Mouse (Mus musculus) forebrain, embryonic 12.5 days (tissue): Measurements from ENCODE around the gene Abtb2. TPM values are rescaled to one million over a fixed set of nuclear protein-coding genes. Genes with fewer than 3 reads are reported as not detected.

Experiments used
- ATAC-seq: fragments of 200-750 bp; cut with Nextera tagmentation; 2 replicates; pipeline ENCODE4 v1.8.0; 2017; ENCODE audit warnings: moderate TSS enrichment; ENCODE audit not compliant: low FRiP score
- H3K27ac ChIP-seq: fragments of 300-500 bp; sonication (generic); 2 replicates; pipeline ENCODE4 v1.5.1; 2016; ENCODE audit warnings: mild to moderate bottlenecking
- H3K27me3 ChIP-seq: fragments of 300-500 bp; sonication (generic); 2 replicates; pipeline ENCODE4 v1.6.1; 2016; ENCODE audit warnings: mild to moderate bottlenecking
- H3K36me3 ChIP-seq: fragments of 300-500 bp; sonication (generic); replicated peaks from 2 replicates; pipeline ENCODE4 v1.6.1; 2016; ENCODE audit warnings: mild to moderate bottlenecking
- H3K4me1 ChIP-seq: fragments of 300-500 bp; sonication (generic); 2 replicates; pipeline ENCODE4 v1.6.1; 2016
- H3K4me2 ChIP-seq: fragments of 300-500 bp; sonication (generic); 2 replicates; pipeline ENCODE4 v1.6.1; 2016; ENCODE audit warnings: mild to moderate bottlenecking, moderate library complexity
- H3K4me3 ChIP-seq: fragments of 300-500 bp; sonication (generic); replicated peaks from 2 replicates; pipeline ENCODE4 v1.5.1; 2016; ENCODE audit warnings: mild to moderate bottlenecking
- H3K9ac ChIP-seq: fragments of 300-500 bp; sonication (generic); 2 replicates; pipeline ENCODE4 v1.6.1; 2016; ENCODE audit warnings: mild to moderate bottlenecking
- H3K9me3 ChIP-seq: fragments of 300-500 bp; sonication (generic); 2 replicates; pipeline ENCODE4 v1.6.1; 2016
- WGBS: fragments of 180-500 bp; shearing (Covaris S2); methylation state at CpG from one replicate; pipeline ENCODE4 v1.1.7; 2016; 5-methylcytosine and 5-hydroxymethylcytosine counted together
- polyA plus RNA-seq: library from polyadenylated mRNA; unstranded; fragments of >200 nt; fragmentation: Nextera tagmentation; extraction: Ambion mirVana; gene quantifications from 2 replicates; pipeline ENCODE4 v1.2.1, GENCODE M21; 2016

Gene Abtb2
- polyA plus RNA-seq, 1 experiment from 2014 or later: 14.9 TPM

GRCm38 (mm10) chr2:103589400-103589799 lies 23.3 kb downstream of the Abtb2 start:
- H3K9me3 ChIP-seq: no peaks in the 10 kb centered on the region
- no peaks in the 10 kb centered on the region for H3K36me3 ChIP-seq
- ATAC-seq: no peak
- H3K4me3 ChIP-seq: no peak overlapping the region
- WGBS: 92% methylated on average over 4 of the region's 4 CpGs
- no peak overlapping the region for H3K4me2 ChIP-seq
- H3K4me1 ChIP-seq: peaks cover 16% of the 10 kb centered on the region
- H3K27me3 ChIP-seq: no peaks in the 10 kb centered on the region
- H3K9ac ChIP-seq: no peak overlapping the region
- no peak overlapping the region for H3K27ac ChIP-seq

- Histone ChIP-seq H3K9me3 (no peaks in the 10 kb centered on the region), H3K27me3 (no peaks in the 10 kb centered on the region), H3K4me2 (no peak overlapping the region), H3K4me3 (no peak overlapping the region), H3K36me3 (no peaks in the 10 kb centered on the region), H3K4me1 (peaks cover 23% of the 10 kb centered on the region), H3K9ac (no peak overlapping the region), H3K27ac (no peak overlapping the region)
- no peak for ATAC-seq
- WGBS: 93% methylated on average over 7 of the region's 7 CpGs
Observed at GRCm38 (mm10) chr2:103590645-103591044, 24.5 kb downstream of the Abtb2 start.

- Histone ChIP-seq H3K27ac (peak overlapping the region; percentile 65), H3K4me2 (no peak overlapping the region), H3K36me3 (no peaks in the 10 kb centered on the region), H3K9ac (no peak overlapping the region), H3K4me3 (no peak overlapping the region), H3K27me3 (no peaks in the 10 kb centered on the region), H3K9me3 (no peaks in the 10 kb centered on the region), H3K4me1 (peaks cover 23% of the 10 kb centered on the region)
- peak; percentile 71 for ATAC-seq
- 54% methylated on average over 9 of the region's 9 CpGs for WGBS
Observed at GRCm38 (mm10) chr2:103591742-103592590, 25.9 kb downstream of the Abtb2 start.

- Histone ChIP-seq H3K4me1 (peaks cover 23% of the 10 kb centered on the region), H3K4me3 (no peak overlapping the region), H3K27me3 (no peaks in the 10 kb centered on the region), H3K27ac (peak overlapping the region; percentile 65), H3K4me2 (no peak overlapping the region), H3K9ac (no peak overlapping the region), H3K36me3 (no peaks in the 10 kb centered on the region), H3K9me3 (no peaks in the 10 kb centered on the region)
- ATAC-seq: peak; percentile 36
- WGBS: 69% methylated on average over 3 of the region's 3 CpGs
Observed at GRCm38 (mm10) chr2:103592591-103592929, 26.4 kb downstream of the Abtb2 start.

GRCm38 (mm10) chr2:103594592-103595011 lies 28.5 kb downstream of the Abtb2 start:
- WGBS: 50% methylated on average over 6 of the region's 6 CpGs
- Histone ChIP-seq H3K4me2 (no peak overlapping the region), H3K36me3 (no peaks in the 10 kb centered on the region), H3K9me3 (no peaks in the 10 kb centered on the region), H3K9ac (no peak overlapping the region), H3K4me1 (peaks cover 29% of the 10 kb centered on the region), H3K27me3 (no peaks in the 10 kb centered on the region), H3K27ac (no peak overlapping the region), H3K4me3 (no peak overlapping the region)
- no peak for ATAC-seq

- WGBS: 66% methylated on average over 5 of the region's 5 CpGs
- H3K4me1 ChIP-seq: peaks cover 34% of the 10 kb centered on the region
- no peak overlapping the region for H3K4me2 ChIP-seq
- no peaks in the 10 kb centered on the region for H3K27me3 ChIP-seq
- no peak overlapping the region for H3K9ac ChIP-seq
- no peaks in the 10 kb centered on the region for H3K36me3 ChIP-seq
- H3K9me3 ChIP-seq: no peaks in the 10 kb centered on the region
- no peak for ATAC-seq
- H3K27ac ChIP-seq: no peak overlapping the region
- no peak overlapping the region for H3K4me3 ChIP-seq
Observed at GRCm38 (mm10) chr2:103595028-103595651, 29.0 kb downstream of the Abtb2 start.

- WGBS: 83% methylated on average over 1 of the region's 1 CpGs
Observed at GRCm38 (mm10) chr2:103599296-103599695, 33.2 kb downstream of the Abtb2 start.

GRCm38 (mm10) chr2:103600165-103600891 lies 34.2 kb downstream of the Abtb2 start:
- Histone ChIP-seq H3K27ac (peak overlapping the region; percentile 76), H3K4me3 (no peak overlapping the region), H3K27me3 (no peaks in the 10 kb centered on the region), H3K4me1 (peaks cover 30% of the 10 kb centered on the region), H3K4me2 (peak overlapping the region; percentile 15; the same call in 1 of the 2 replicates), H3K9ac (peak overlapping the region; percentile 4; the same call in 1 of the 2 replicates), H3K36me3 (no peaks in the 10 kb centered on the region), H3K9me3 (no peaks in the 10 kb centered on the region)
- WGBS: 30% methylated on average over 8 of the region's 8 CpGs
- ATAC-seq: peak; percentile 68; the same call in 1 of the 2 replicates

More at GRCm38 (mm10) chr2:103599296-103599695, 33.2 kb downstream of the Abtb2 start:
- Histone ChIP-seq H3K4me3 (no peak overlapping the region), H3K4me1 (peaks cover 39% of the 10 kb centered on the region), H3K36me3 (no peaks in the 10 kb centered on the region), H3K27ac (no peak overlapping the region), H3K4me2 (no peak overlapping the region), H3K27me3 (no peaks in the 10 kb centered on the region), H3K9ac (no peak overlapping the region), H3K9me3 (no peaks in the 10 kb centered on the region)
- no peak for ATAC-seq

GRCm38 (mm10) chr2:103601126-103601525 lies 35.0 kb downstream of the Abtb2 start:
- Histone ChIP-seq H3K9ac (no peak overlapping the region), H3K27ac (no peak overlapping the region), H3K4me2 (no peak overlapping the region), H3K4me1 (peaks cover 30% of the 10 kb centered on the region), H3K9me3 (no peaks in the 10 kb centered on the region), H3K36me3 (no peaks in the 10 kb centered on the region), H3K27me3 (no peaks in the 10 kb centered on the region), H3K4me3 (no peak overlapping the region)
- WGBS: 64% methylated on average over 1 of the region's 1 CpGs
- no peak for ATAC-seq

- 77% methylated on average over 1 of the region's 1 CpGs for WGBS
- no peaks in the 10 kb centered on the region for H3K36me3 ChIP-seq
- no peak overlapping the region for H3K9ac ChIP-seq
- no peak overlapping the region for H3K4me2 ChIP-seq
- peaks cover 30% of the 10 kb centered on the region for H3K4me1 ChIP-seq
- no peaks in the 10 kb centered on the region for H3K9me3 ChIP-seq
- ATAC-seq: no peak
- H3K27ac ChIP-seq: no peak overlapping the region
- no peak overlapping the region for H3K4me3 ChIP-seq
- H3K27me3 ChIP-seq: no peaks in the 10 kb centered on the region
Observed at GRCm38 (mm10) chr2:103601531-103601930, 35.4 kb downstream of the Abtb2 start.

GRCm38 (mm10) chr2:103603209-103603608 lies 37.1 kb downstream of the Abtb2 start:
- 88% methylated on average over 3 of the region's 3 CpGs for WGBS
- H3K27ac ChIP-seq: no peak overlapping the region
- H3K27me3 ChIP-seq: no peaks in the 10 kb centered on the region
- H3K9me3 ChIP-seq: no peaks in the 10 kb centered on the region
- H3K9ac ChIP-seq: no peak overlapping the region
- H3K4me1 ChIP-seq: peaks cover 30% of the 10 kb centered on the region
- no peaks in the 10 kb centered on the region for H3K36me3 ChIP-seq
- no peak overlapping the region for H3K4me3 ChIP-seq
- no peak for ATAC-seq
- H3K4me2 ChIP-seq: no peak overlapping the region

- H3K36me3 ChIP-seq: no peaks in the 10 kb centered on the region
Observed at GRCm38 (mm10) chr2:103603869-103604268, 37.8 kb downstream of the Abtb2 start.

More at GRCm38 (mm10) chr2:103603869-103604268, 37.8 kb downstream of the Abtb2 start:
- Histone ChIP-seq H3K4me3 (no peak overlapping the region), H3K9me3 (no peaks in the 10 kb centered on the region), H3K27ac (no peak overlapping the region), H3K4me2 (no peak overlapping the region), H3K4me1 (peaks cover 30% of the 10 kb centered on the region), H3K27me3 (no peaks in the 10 kb centered on the region), H3K9ac (no peak overlapping the region)
- no peak for ATAC-seq
- WGBS: 52% methylated on average over 1 of the region's 1 CpGs
